Mouse (Mus musculus): ENCODE measurements around the gene Smg9.

Smg9 gene

GRCm38 (mm10) chr7:24399256-24400081, at the start of gene Smg9:
Gene Smg9, plus strand, starts transcription at chr7:24399619.
- DNase-seq, result peak; percentile 96 to 98

DNA sequence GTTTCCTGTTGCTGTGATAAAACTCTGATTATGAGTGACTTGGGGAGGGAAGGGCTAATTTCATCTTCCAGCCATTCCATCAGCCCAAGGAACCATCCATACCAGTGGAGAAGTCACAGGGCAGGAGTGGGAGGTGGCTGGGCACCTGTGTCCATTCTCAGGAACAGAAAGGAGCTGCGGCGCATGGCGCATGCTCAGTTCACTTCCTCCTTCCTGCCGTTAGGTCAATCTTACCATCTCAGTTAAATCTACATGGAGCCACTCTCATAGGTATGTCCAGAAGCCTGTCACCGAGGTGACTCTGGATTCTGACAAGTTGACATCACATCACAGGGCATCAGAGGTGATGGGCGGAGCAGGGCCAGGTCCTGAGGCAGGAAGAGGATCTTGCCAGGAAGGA, 43.8 kb upstream of the Smg9 start:
- DNase-seq, result no peak

GRCm38 (mm10) chr7:24356081-24356480, 43.3 kb upstream of the Smg9 start:
- no peak for DNase-seq

- peak in 1 of 2 experiments; percentile 42 for DNase-seq
These were observed 41.5 kb upstream of the Smg9 start for GRCm38 (mm10) chr7:24357899-24358298.

GRCm38 (mm10) chr7:24359269-24359668, 40.1 kb upstream of the Smg9 start:
- peak in 1 of 2 experiments; percentile 20 for DNase-seq

DNA sequence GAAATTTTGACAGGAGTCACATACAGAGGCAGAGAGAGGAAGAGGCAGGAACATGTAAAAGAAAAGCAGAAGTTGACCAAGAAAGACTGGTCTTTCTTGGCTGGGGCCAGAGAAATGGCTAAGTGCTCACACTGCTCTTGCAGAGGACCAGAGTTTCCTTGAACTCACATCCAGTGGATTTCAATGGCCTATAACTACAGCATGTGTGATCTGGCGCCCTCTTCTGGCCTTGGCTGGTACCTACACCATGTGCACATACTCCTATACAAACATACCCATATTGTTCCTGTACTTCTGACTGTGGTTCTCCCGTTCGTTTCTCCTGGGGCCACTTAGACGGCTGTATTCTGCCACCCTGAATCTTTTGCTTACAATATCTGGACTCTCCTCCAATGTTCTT, 38.4 kb upstream of the Smg9 start:
- peak in 1 of 2 experiments; percentile 8 for DNase-seq

DNA sequence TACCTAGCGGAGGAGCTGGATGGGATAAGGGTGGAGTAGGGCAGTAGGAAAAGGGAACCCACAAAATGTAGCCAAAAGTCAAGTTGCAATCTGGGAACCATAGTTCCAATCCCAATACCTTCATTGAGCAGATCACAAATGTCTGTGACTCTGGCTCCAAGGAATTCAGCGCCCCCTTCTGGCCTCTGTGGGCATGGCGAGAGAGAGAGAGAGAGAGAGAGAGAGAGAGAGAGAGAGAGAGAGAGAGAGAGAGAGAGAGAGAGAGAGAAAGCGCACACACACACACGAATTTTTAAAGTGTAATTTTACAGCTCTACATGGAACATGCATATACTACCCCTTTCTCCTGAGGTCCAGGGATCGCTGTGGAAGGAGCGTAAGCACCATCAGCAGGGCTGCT, 36.2 kb upstream of the Smg9 start:
- peak; percentile 67 to 69 for DNase-seq

DNA sequence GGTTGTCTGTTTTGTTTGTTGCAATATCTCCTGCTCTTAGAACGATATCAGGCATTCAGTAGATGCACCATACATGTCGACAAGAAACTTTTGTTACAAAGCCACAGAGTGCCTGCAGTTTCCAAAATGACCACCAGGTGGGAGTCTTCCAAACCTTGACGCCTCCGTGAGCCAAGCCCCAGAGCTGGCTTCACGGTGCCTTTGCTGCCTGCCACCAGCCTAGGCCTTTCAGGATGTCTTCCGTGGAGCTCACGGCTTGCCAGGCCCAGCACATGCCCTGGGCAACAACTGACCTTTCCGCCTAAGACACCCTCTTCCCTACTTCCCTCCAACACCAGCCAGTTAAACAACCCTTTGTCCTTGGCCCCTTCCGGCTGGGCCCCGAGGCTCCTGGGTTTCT, 34.6 kb upstream of the Smg9 start:
- DNase-seq, result peak; percentile 88 to 92

DNA sequence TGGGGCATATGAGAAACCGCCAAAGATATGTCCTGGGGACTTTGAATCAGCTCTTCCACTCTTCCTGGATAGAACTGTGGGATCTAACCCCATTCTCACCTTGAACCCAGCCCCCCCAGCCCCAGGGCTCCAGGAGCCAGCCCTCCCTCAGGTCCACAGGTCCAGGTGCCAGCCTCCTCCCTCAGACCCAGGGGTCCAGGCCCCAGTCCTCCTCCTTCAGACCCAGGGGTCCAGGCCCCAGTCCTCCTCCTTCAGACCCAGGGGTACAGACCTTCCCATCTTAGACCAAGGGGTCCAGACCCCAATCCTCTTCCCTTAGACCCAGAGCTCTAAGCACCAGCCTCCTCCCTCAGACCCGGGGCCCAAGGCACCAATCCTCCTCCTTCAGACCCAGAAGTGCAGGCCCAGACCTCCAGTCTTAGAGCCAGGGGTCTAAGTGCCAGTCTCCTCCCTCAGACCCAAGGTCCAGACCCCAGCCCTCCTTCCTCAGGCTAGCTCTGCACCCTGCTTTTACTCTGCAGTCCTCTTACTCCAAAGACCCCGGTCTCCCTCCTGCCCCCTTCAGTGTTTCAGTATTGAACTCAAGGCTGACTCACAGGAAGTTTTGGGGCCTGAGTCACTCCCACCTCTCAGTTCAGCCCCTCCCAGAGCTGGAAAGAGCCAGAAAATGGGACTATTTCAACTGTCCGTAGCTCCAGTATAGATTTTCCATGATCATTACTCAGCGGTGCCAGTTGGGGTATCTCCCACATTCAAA, 34.0 kb upstream of the Smg9 start:
- DNase-seq, result peak in 1 of 2 experiments; percentile 9

- DNase-seq, result no peak
These were observed 32.4 kb upstream of the Smg9 start for GRCm38 (mm10) chr7:24366716-24367632.

DNA sequence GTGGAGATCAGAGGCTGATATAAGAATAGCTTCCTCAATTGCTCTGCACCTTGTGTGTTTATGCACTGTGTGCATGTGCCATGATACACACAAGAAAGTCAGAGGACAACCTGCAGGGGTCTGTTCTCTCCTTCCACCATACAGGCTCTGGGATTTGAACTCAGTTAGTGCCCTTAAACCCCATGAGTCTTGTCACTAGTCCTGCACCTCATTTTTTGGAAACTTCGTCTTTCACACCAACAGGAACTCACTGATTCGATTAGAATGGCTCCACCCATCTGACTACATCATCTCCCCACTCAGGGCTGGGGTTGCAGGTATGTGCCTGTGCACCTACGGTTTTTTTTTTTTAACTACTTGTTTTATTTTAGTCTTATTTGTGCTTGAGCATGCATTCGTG, 31.2 kb upstream of the Smg9 start:
- no peak for DNase-seq

- DNase-seq, result peak; percentile 27 to 57
These were observed 30.5 kb upstream of the Smg9 start for GRCm38 (mm10) chr7:24368946-24369345.

- DNase-seq, result peak; percentile 81 to 84
These were observed 29.5 kb upstream of the Smg9 start, which contains the start of gene Kcnn4 for GRCm38 (mm10) chr7:24369731-24370541. Gene Kcnn4, plus strand, starts transcription at chr7:24370263.

DNA sequence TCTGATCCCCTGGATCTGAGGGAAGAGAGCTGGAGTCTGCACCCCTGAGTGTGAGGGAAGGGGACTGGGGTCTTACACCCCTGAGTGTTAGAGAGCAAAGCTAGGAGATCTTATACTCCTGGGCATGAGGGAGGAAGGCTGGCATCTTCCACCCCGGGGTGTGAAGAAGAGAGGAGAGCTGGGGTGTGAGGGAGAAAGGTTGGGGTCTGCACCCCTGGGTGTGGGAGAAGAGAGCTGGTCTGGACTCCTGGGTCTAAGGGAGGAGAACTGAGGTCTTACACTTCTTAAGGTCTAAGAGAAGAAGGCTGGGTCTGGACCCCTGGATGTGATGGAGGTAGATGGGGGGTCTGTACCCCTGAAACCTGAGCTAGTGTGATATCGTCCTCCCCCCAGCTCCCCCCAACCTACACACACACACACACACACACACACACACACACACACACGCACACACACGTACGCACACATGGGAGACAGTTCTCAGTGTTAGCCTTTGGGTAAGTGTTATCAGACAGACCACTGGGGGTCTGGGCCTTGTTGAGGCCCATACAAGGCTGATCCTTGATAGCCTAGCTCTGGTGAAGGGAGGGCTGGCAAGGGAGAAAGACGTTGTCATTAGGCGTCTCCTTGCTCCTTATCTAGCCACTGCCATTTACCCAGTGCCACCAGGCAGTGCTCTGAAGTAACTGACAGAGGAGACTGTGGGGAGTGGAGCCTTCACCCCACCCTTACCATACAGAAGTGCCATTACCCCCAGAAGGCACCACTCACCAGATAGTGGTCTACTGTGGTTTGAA, 28.2 kb upstream of the Smg9 start:
- DNase-seq, result peak; percentile 55 to 58

- DNase-seq, result no peak
These were observed 27.6 kb upstream of the Smg9 start for GRCm38 (mm10) chr7:24371809-24372145.

DNA sequence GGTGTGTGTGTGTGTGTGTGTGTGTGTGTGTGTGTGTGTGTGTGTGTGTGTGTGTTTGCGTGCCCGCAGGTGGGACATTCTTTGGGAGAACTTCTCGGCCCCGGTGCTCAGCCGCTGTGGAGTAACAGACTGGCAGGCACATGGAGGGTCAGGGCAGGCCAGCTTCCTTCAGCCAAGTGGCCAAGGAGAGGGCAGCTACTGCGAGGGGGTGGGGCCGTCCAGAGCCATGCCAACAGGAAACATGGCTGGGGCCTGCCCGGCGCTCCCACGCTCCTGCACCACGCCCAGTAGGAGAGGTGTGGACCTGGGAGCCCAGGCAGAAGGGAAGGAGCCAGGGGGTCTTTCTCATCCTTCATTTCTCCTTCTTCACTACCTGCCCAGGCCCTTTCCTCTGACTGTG, 27.1 kb upstream of the Smg9 start:
- DNase-seq, result peak; percentile 50 to 60

DNA sequence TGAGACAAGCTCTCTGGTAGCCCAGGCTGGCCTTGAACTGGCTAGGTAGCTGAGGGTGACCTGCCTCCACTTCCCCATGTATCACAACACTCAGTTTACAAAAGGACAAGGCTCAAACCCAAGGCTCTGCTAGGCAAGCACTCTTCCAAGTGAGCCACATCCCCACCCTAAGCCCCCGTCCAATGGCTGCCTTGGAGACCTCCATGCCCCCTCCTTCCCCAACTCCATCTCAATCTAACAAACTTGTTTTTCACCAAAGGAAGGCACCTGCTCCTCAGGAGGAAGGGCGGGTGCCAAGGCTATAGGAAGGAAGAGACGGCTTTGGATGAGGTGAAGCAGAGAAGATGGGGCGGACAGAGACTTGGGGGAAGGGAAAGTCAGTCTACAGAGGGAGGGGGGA, 26.6 kb upstream of the Smg9 start:
- peak; percentile 60 to 68 for DNase-seq

GRCm38 (mm10) chr7:24373538-24374379, 25.7 kb upstream of the Smg9 start:
- peak; percentile 88 to 94 for DNase-seq

- DNase-seq, result no peak
These were observed 23.0 kb upstream of the Smg9 start for GRCm38 (mm10) chr7:24376456-24376855.

Data from thymus, postnatal 36 days (tissue).